Mouse (Mus musculus): ENCODE measurements at regions not wholly inside any gene's neighbourhood (a gene's known extent, or its start where the extent isn't known, plus 50 kb on each side); places are given as distances from the start of the nearest gene placed in this dataset.

DNA sequence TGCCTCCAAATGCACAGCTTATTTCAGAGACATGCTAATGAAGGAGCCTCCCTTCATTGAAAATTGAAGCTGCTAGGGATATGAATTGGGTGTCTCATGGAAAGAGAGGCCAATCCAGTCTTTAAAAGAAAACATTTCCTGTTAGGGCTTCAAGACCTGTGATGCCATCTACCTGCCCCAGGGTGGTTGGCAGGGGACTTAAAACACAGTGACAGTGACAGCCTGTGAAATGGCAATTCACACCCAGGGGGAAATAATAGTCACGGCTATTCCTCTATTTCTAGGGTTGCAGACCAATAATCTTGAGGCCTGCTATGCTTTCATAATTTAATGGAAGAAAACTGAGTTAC, 207.4 kb upstream of the Ccdc122 start:
- H3K9me3 ChIP-seq: no peaks in the 10 kb centered on the region
- H3K4me3 ChIP-seq: no peak overlapping the region
- WGBS: 85% methylated on average over 1 of the region's 1 CpGs
- DNase-seq (ENCODE audit: low spot score): no peak
- H3K4me1 ChIP-seq: 0 out of 2 replicates have a peak, but pooled peaks cover 4% of the 10 kb centered on the region
- H3K27ac ChIP-seq (replicated peaks): no peak overlapping the region
- H3K36me3 ChIP-seq (replicated peaks): no peaks in the 10 kb centered on the region
- no peaks in the 10 kb centered on the region for H3K27me3 ChIP-seq (replicated peaks; ENCODE audit: low read depth, poor library complexity, severe bottlenecking)

- Histone ChIP-seq H3K4me3 (no peak overlapping the region), H3K27ac (replicated peaks) (no peak overlapping the region), H3K27me3 (replicated peaks; ENCODE audit: low read depth, poor library complexity, severe bottlenecking) (no peaks in the 10 kb centered on the region), H3K4me1 (0 out of 2 replicates have a peak, but pooled peaks cover 4% of the 10 kb centered on the region), H3K9me3 (no peaks in the 10 kb centered on the region), H3K36me3 (replicated peaks) (no peaks in the 10 kb centered on the region)
- no peak for DNase-seq (ENCODE audit: low spot score)
- WGBS: 81% methylated on average over 10 of the region's 10 CpGs
Measured at GRCm38 (mm10) chr14:76828453-76829160, 208.0 kb upstream of the Ccdc122 start.

DNA sequence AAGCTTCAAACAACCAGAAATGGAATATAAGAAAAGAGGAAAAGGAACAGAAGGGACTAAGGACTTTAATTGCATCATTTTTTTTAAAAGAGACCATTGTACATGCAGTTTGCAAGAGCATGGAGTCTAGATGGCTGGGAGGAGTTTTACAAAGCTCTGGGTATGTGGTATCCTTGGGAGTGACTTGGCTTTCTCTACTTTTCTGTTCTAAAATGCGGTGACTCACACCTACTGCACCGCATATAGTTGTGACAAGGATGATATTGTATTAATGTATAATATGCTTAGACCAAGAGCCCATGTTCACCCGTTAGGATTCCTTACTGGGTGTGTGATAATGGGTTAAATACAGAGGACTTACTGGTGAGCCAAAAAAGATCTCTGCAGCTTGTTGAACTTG, 212.5 kb upstream of the Ccdc122 start:
- DNase-seq (ENCODE audit: low spot score): no peak
- Histone ChIP-seq H3K27ac (replicated peaks) (no peak overlapping the region), H3K36me3 (replicated peaks) (no peaks in the 10 kb centered on the region), H3K4me1 (peaks cover 18% of the 10 kb centered on the region), H3K4me3 (no peak overlapping the region), H3K9me3 (no peaks in the 10 kb centered on the region), H3K27me3 (replicated peaks; ENCODE audit: low read depth, poor library complexity, severe bottlenecking) (no peaks in the 10 kb centered on the region)
- WGBS: 92% methylated on average over 3 of the region's 3 CpGs

DNA sequence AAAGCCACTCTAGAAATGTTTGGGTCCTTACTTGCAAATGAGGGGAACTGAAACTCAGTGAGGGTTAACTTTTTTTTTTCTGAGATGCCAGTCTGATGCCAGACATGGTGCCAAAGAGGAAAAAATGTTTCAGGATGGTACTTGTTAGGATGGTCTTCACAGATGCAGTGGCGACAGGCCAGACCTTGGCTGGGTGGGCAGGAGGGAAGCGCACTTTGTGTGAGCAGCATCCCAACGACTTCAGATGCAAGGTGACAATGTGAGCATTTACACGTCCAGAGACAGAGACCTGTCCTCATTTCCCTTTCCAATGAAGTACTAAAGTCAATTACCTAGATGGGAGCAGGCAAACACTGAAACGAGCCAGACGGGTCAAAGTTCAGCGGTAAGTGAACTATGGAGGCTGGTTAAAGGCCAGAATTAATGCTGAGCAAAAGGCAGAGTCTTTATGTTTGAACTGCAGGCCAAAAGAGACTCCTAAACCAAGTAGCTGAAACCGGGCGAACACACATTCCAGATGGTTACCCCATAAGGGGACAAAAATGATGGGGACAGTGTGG, 213.7 kb upstream of the Ccdc122 start:
- no peak overlapping the region for H3K4me3 ChIP-seq
- WGBS: 80% methylated on average over 9 of the region's 9 CpGs
- no peaks in the 10 kb centered on the region for H3K27me3 ChIP-seq (replicated peaks; ENCODE audit: low read depth, poor library complexity, severe bottlenecking)
- no peak overlapping the region for H3K27ac ChIP-seq (replicated peaks)
- DNase-seq (ENCODE audit: low spot score): no peak
- peaks cover 22% of the 10 kb centered on the region for H3K4me1 ChIP-seq
- no peaks in the 10 kb centered on the region for H3K9me3 ChIP-seq
- H3K36me3 ChIP-seq (replicated peaks): no peaks in the 10 kb centered on the region

GRCm38 (mm10) chr14:76821892-76822291, 214.7 kb upstream of the Ccdc122 start:
- no peaks in the 10 kb centered on the region for H3K27me3 ChIP-seq (replicated peaks; ENCODE audit: low read depth, poor library complexity, severe bottlenecking)
- no peak overlapping the region for H3K4me3 ChIP-seq
- no peaks in the 10 kb centered on the region for H3K36me3 ChIP-seq (replicated peaks)
- H3K9me3 ChIP-seq: no peaks in the 10 kb centered on the region
- peak; percentile 7 for DNase-seq (ENCODE audit: low spot score)
- 87% methylated on average over 8 of the region's 8 CpGs for WGBS
- peaks cover 30% of the 10 kb centered on the region for H3K4me1 ChIP-seq
- no peak overlapping the region for H3K27ac ChIP-seq (replicated peaks)

- no peaks in the 10 kb centered on the region for H3K36me3 ChIP-seq (replicated peaks)
- H3K9me3 ChIP-seq: no peaks in the 10 kb centered on the region
- peak; percentile 5 for DNase-seq (ENCODE audit: low spot score)
- no peak overlapping the region for H3K4me3 ChIP-seq
- no peaks in the 10 kb centered on the region for H3K27me3 ChIP-seq (replicated peaks; ENCODE audit: low read depth, poor library complexity, severe bottlenecking)
- no peak overlapping the region for H3K27ac ChIP-seq (replicated peaks)
- 85% methylated on average over 7 of the region's 7 CpGs for WGBS
- peaks cover 34% of the 10 kb centered on the region for H3K4me1 ChIP-seq
Measured at GRCm38 (mm10) chr14:76821484-76821883, 215.1 kb upstream of the Ccdc122 start.

DNA sequence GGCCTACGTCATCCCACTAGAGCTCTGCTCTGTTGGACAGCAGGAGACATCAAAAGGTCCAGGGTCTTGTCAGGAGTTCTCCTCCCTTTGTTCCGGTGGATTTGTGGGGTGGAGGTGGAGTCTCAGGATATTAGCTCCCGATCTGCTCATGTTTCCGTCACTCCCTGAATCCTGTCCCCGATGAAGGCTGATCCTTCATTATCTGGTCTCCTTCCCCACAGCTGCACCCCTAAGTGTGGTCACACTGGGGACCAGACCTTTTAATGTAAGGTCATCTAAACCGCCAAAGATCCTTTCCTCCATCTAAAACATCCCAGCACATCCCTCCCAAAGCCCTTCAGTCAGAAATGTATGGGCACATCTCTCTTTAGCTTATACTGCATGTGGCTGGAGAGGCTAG, 215.6 kb upstream of the Ccdc122 start:
- WGBS: 80% methylated on average over 6 of the region's 6 CpGs
- no peaks in the 10 kb centered on the region for H3K27me3 ChIP-seq (replicated peaks; ENCODE audit: low read depth, poor library complexity, severe bottlenecking)
- no peak for DNase-seq (ENCODE audit: low spot score)
- no peaks in the 10 kb centered on the region for H3K36me3 ChIP-seq (replicated peaks)
- peaks cover 35% of the 10 kb centered on the region for H3K4me1 ChIP-seq
- H3K4me3 ChIP-seq: no peak overlapping the region
- no peaks in the 10 kb centered on the region for H3K9me3 ChIP-seq
- no peak overlapping the region for H3K27ac ChIP-seq (replicated peaks)

GRCm38 (mm10) chr14:76819690-76820089, 216.9 kb upstream of the Ccdc122 start:
- H3K4me1 ChIP-seq: peaks cover 35% of the 10 kb centered on the region
- no peak for DNase-seq (ENCODE audit: low spot score)
- peak overlapping the region; percentile 41; the same call in 1 of the 2 replicates for H3K27ac ChIP-seq (replicated peaks)
- H3K9me3 ChIP-seq: no peaks in the 10 kb centered on the region
- 44% methylated on average over 8 of the region's 8 CpGs for WGBS
- no peak overlapping the region for H3K4me3 ChIP-seq
- no peaks in the 10 kb centered on the region for H3K27me3 ChIP-seq (replicated peaks; ENCODE audit: low read depth, poor library complexity, severe bottlenecking)
- no peaks in the 10 kb centered on the region for H3K36me3 ChIP-seq (replicated peaks)

DNA sequence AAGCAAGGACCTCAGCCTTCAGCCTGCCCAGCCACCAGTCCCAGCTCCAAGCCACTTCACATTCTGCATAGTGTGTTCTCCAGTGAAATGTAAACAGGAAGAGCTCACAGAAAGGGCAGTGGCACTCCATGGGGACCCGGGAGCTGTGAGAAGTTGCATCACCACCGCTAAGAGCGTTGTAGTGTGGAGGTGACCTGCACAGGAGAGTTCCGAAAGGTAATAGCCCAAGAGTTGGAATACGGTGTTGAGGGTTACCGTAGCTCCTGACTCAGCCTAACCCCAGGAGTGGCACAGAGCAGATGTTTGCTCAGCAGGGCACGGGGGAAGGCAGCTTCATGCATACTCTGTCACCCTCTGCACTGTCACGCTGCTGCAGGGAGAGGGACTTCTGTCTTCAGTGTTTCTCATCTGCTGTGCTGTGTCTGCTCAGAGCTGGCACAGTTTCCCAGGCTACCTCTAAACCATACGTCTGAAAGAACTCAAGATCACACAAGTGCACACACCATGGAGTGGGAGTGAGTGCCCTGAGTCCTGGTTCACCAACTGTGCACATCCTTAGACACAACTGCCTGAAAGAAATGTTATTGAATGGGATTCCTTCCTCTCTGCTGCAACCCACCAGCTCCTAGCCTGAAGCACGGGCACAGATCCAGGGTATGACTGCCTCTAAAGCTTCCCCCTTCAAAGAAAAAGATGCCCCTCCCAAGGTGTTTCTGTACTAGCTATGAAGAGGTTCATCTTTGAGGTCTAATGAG, 218.1 kb upstream of the Ccdc122 start:
- H3K27me3 ChIP-seq (replicated peaks; ENCODE audit: low read depth, poor library complexity, severe bottlenecking): no peaks in the 10 kb centered on the region
- no peak overlapping the region for H3K4me3 ChIP-seq
- 0 out of 2 replicates have a peak overlapping the region, but pooled peaks have one; percentile 2 for H3K27ac ChIP-seq (replicated peaks)
- DNase-seq (ENCODE audit: low spot score): no peak
- peaks cover 41% of the 10 kb centered on the region for H3K4me1 ChIP-seq
- H3K36me3 ChIP-seq (replicated peaks): no peaks in the 10 kb centered on the region
- WGBS: 77% methylated on average over 10 of the region's 10 CpGs
- no peaks in the 10 kb centered on the region for H3K9me3 ChIP-seq

- H3K27ac ChIP-seq (replicated peaks): peak overlapping the region; percentile 40
- DNase-seq (ENCODE audit: low spot score): no peak
- 70% methylated on average over 5 of the region's 5 CpGs for WGBS
Measured at GRCm38 (mm10) chr14:76817189-76817772, 219.3 kb upstream of the Ccdc122 start.

GRCm38 (mm10) chr14:76816666-76817065, 219.9 kb upstream of the Ccdc122 start:
- no peak for DNase-seq (ENCODE audit: low spot score)
- Histone ChIP-seq H3K9me3 (no peaks in the 10 kb centered on the region), H3K4me3 (no peak overlapping the region), H3K36me3 (replicated peaks) (no peaks in the 10 kb centered on the region), H3K27ac (replicated peaks) (no peak overlapping the region), H3K27me3 (replicated peaks; ENCODE audit: low read depth, poor library complexity, severe bottlenecking) (peaks cover 9% of the 10 kb centered on the region), H3K4me1 (peaks cover 55% of the 10 kb centered on the region)
- 86% methylated on average over 2 of the region's 2 CpGs for WGBS

More at GRCm38 (mm10) chr14:76817189-76817772, 219.3 kb upstream of the Ccdc122 start:
- H3K36me3 ChIP-seq (replicated peaks): no peaks in the 10 kb centered on the region
- H3K4me1 ChIP-seq: peaks cover 48% of the 10 kb centered on the region
- no peaks in the 10 kb centered on the region for H3K9me3 ChIP-seq
- H3K27me3 ChIP-seq (replicated peaks; ENCODE audit: low read depth, poor library complexity, severe bottlenecking): peaks cover 3% of the 10 kb centered on the region
- H3K4me3 ChIP-seq: no peak overlapping the region

DNA sequence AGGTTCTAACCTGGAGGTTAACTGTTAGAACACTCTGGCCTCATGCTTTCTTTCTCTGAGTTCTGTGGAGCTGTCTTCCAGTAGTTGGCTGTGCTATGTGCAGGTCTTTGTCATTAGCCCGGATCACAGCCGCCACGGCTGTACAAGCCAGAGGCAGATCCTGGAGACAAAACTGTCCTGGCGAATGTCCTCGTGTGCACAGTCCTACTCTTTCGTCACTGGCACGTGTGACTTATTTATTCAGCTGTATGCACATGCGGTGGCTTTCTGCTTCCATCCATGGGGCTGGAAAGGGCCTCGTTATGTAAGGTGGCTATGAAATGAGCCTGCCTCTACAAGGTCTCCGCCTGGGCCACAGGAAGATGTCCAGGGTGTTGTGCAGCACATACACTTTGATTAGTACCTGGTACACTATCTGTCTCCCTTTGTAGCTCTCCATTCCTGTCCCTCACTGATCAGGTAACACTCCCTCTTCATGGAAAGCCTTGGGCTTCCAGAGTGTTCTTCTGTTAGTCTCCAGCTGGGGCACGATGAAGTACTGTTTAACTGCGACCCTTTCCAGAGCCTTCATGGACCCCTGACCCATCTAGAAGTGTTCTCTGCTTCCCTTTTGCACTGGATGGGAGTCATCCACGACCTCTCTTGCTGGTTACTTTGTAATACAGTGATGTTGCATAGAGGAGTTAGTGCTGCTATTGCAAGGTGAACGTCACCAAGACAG, 224.3 kb upstream of the Ccdc122 start:
- Histone ChIP-seq H3K9me3 (no peaks in the 10 kb centered on the region), H3K4me3 (no peak overlapping the region), H3K4me1 (peaks cover 44% of the 10 kb centered on the region), H3K36me3 (replicated peaks) (no peaks in the 10 kb centered on the region), H3K27me3 (replicated peaks; ENCODE audit: low read depth, poor library complexity, severe bottlenecking) (peaks cover 9% of the 10 kb centered on the region), H3K27ac (replicated peaks) (peak overlapping the region; percentile 76)
- DNase-seq (ENCODE audit: low spot score): no peak
- 73% methylated on average over 14 of the region's 14 CpGs for WGBS
